Mouse (Mus musculus) cerebellum, adult 2 months (tissue): ENCODE measurements around the gene Lat.
"Not testable (repeated sequence)": the region's sequence is repeated elsewhere in the genome, so short reads cannot be mapped to it uniquely, and the experiment has no call there.

Experiments
- CTCF ChIP-seq: fragments of 200-500 bp; IDR thresholded peaks from 2 replicates; pipeline ENCODE4 v1.5.1; 2011; ENCODE audit warnings: low read depth, mild to moderate bottlenecking, control low read depth, low read length, moderate library complexity, borderline replicate concordance; ENCODE audit not compliant: insufficient read depth
- POLR2A ChIP-seq: fragments of 200-500 bp; IDR thresholded peaks from 2 replicates; pipeline ENCODE4 v1.6.1; 2011; ENCODE audit warnings: low read length, control low read depth, borderline replicate concordance; ENCODE audit not compliant: insufficient read depth

- not testable (repeated sequence) for TF ChIP-seq CTCF, POLR2A
Observed at GRCm38 (mm10) chr7:126328848-126329247, 40.5 kb downstream of the Lat start.
